Mouse (Mus musculus) gastrocnemius, postnatal 10 days (tissue): Measurements from ENCODE around the gene Hmga1. TPM values are rescaled to one million over a fixed set of nuclear protein-coding genes. Genes with fewer than 3 reads are reported as not detected.

Source experiments
- DNase-seq: peaks from one replicate; pipeline ENCODE4 v3.0.0; 2021; ENCODE audit warnings: mixed read lengths
- long read RNA-seq, 2 experiments: library from polyadenylated mRNA; stranded (forward); transcript quantifications; one replicate each; pipeline ENCODE4 v2.0.0; 2021
- total RNA-seq, 2 experiments: library from RNA; stranded (reverse); gene quantifications; 2 replicates each; pipeline ENCODE4 v1.2.3; 2021

Hmga1 gene
- total RNA-seq, result 10 to 100 TPM; 24.9 to 27.0 TPM
- long read RNA-seq, experiment 1, transcript Hmga1-213 (5 exons, 2,001 nt), result major isoform, 12 of 34 reads
- long read RNA-seq, experiment 1, transcript Hmga1-216 (5 exons, 1,681 nt), result minor isoform, 6 of 34 reads
- long read RNA-seq, experiment 1, partial matches to known transcripts, result 0 of 34 reads
- long read RNA-seq, experiment 1, other reads (novel, unspliced or antisense), result 3 of 34 reads
- long read RNA-seq, experiment 2, transcript Hmga1-213 (5 exons, 2,001 nt), result minor isoform, 6 of 32 reads
- long read RNA-seq, experiment 2, transcript Hmga1-216 (5 exons, 1,681 nt), result major isoform, 15 of 32 reads
- long read RNA-seq, experiment 2, partial matches to known transcripts, result 1 of 32 reads
- long read RNA-seq, experiment 2, other reads (novel, unspliced or antisense), result 0 of 32 reads

DNA sequence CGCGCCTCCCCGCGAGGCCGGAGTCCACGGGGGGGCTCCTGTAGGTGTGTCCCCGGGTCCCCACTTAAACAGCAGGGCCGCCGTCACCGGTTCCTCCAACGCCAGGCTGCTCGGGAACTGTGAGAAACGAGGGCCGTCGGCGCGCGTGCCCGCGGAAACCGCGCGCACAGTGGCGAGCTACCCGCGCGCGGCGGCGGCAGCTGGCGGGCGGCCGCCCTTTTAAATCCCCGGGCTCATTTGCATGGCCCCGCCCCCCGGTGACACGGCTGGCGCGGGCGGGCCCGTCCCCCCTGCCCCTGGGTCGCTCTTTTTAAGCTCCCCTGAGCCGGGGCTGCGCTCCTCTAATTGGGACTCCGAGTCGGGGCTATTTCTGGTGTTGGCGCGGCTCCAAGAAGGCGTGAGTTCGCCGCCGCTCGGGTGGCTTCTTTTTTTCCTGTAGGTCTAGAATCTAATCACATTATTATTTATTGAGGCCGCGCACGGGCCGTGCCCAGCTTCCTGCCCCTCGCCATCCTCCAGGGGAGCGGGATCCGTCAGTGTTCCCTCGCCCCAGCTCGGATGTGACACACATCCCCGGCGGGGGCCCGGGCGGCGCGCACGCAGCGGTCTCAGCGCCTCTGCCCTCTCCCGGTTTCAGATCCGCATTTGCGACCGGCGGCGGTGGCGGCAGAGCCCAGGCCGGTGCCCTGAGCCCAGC is at the start of gene Hmga1:
Hmga1 (plus strand) TSS at position 183 of the 697 bp plus-strand sequence.
- DNase-seq, result peak; percentile 84

DNA sequence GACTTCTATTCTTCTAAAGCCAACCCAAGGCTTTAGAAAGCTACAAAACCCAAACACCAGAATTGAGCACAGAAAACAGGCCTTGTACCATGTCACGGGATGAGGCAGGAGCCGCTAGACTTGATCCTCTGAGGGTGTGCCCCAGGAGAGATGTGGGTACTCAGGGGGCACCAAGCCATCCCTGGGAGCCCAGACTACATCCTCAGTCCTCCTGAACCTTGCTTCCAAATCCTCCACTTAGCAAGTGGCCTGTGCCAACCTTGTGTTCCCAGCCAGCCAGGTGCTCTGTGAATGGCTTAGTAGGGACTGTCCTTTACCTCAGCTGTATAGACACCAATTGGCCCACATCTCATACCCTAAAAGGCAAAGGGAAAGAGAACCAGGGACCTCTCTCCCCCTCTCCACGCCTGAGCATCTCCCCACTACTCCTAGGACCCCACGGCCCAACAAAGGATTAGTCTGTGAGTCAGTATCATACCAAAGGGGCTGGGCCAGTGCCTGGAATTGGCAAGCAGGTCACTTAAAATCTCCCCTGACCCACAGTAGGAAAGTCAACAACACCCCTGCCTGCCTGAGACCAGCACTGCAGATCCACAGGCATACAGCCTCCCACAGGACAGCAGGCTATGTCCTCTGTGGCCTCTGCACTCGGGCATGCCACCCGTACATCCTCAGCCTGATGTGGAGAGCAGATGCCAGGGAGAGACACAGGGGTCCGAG is 49.3 kb upstream of the Hmga1 start:
- no peak for DNase-seq

DNA sequence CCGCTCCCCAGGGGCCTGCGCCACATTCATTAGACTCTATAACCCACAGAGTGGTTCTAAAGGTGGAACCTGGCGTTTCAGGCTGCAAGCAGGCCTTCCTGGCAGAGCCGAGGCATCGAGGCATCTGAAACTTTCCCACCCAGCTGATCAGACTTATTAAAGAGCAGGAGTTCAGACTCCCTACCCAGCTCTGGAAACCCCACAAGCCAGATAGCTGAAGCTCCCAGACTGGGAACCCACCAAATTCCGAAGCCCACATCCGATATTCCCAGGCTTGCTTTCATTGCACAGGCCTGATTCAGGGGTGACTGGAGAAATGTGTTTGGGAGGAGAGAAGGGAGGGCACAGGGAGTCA is 48.7 kb upstream of the Hmga1 start:
- DNase-seq, result no peak

- DNase-seq, result no peak
Observed at GRCm38 (mm10) chr17:27508002-27508401, 48.3 kb upstream of the Hmga1 start.

- no peak for DNase-seq
Observed at GRCm38 (mm10) chr17:27508513-27508912, 47.8 kb upstream of the Hmga1 start.

DNA sequence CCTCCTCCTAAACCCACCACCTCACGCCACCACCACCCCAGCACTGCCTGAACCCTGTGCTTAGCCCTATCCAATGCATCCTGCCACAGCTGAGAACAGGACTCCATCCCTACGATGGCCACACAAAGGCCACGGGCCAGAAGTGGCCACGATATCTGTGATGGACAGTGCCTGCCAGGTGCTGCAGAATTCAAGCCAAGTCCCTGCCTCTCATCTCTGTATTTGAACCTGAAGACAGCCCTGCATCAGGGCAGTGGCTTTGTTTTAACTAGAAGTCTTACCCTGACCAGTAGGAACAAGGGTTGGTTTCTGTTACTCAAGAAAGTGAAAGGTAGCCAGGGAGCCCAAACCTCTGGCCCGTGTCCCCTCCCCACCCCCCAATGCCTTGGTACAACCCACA is 47.2 kb upstream of the Hmga1 start:
- DNase-seq, result no peak

GRCm38 (mm10) chr17:27510258-27511124 is 45.8 kb upstream of the Hmga1 start:
- DNase-seq, result no peak

DNA sequence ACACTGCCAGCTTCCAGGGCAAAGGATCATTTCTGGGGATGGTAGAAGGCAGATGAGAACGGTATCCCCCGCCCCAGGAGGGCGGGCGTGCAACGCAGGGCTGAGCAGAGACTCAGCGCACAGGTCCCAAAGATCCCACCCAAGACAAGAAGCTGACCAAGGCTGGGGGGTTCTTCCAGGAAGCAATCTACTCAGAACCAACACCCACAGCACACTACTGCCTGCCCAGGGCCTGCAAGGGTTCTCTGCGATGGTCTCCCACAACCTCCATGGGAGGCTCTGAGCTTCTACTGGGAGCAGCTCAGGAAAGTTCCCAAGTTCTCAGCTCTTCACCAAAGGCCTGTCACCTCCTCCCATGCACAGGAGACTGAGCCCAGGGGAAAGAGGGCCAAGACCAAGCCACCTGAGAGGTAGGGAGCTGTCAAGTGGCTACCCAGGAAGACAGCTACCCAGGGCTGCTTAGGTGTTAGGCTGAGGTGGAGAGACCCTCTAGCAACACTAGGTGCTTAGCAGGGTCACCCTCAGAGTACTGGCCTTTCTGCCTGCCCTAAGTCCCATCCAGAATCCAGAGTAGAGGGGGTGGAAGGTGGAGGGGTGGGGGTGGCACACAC is 45.1 kb upstream of the Hmga1 start:
- no peak for DNase-seq

GRCm38 (mm10) chr17:27511865-27512618 is 44.3 kb upstream of the Hmga1 start:
- no peak for DNase-seq

DNA sequence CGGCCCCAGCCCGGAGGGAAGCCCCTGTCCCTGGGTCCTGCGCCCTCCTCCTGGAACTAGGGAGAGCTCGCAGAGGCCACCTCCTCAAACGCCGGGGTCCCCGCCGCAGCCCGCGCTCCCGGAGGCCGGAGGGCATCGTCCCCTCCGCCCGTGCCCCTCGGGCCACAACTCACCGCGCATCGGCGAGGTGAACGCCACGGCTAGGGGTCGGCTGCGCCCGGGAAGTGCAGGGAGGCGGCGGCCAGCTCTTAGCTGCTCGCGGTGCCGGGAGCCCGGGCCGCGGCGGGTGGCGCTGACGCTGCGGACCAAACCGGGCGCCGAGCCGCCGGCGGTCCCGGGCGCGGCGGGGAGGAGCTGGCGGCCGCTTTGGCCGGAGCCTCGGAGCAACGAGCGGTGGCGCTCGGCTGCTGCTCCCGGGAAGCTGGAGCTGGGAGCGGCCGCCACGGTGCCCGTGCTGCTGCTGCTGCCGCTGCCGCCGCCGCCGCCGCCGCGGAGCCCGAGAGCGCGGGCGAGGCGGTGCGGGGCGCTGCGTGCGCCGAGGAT is 43.6 kb upstream of the Hmga1 start:
- DNase-seq, result no peak

DNA sequence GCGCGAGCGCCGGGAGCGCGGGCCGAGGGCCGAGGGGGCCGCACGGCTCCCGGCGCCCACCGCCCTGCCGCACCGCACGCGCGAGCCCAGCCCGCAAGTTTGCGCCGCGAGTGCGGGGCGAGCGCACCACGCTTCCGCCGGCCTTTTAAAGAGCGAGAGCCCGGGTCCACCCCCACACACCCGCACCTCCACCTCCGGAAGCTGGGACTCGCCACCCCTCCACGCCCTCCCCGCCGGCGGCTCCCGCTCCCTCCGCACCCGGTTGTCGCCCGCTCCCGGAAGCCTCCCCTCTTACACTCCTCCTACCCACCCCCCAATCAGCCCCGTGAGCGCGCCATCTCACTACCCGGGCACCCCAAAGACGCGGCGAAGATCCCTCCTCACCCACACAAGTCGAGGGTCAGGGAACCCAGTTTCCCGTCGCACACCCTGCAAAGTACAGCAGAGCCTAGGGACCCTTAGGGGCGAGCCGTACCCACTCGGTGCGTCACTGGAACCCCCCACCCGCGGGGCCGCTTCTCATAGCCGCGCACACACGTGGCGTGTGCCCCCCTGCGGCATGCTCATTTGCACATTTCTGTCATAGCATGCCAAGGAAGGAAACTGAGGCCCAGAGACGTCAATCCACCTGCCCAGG is 42.9 kb upstream of the Hmga1 start:
- DNase-seq, result no peak

DNA sequence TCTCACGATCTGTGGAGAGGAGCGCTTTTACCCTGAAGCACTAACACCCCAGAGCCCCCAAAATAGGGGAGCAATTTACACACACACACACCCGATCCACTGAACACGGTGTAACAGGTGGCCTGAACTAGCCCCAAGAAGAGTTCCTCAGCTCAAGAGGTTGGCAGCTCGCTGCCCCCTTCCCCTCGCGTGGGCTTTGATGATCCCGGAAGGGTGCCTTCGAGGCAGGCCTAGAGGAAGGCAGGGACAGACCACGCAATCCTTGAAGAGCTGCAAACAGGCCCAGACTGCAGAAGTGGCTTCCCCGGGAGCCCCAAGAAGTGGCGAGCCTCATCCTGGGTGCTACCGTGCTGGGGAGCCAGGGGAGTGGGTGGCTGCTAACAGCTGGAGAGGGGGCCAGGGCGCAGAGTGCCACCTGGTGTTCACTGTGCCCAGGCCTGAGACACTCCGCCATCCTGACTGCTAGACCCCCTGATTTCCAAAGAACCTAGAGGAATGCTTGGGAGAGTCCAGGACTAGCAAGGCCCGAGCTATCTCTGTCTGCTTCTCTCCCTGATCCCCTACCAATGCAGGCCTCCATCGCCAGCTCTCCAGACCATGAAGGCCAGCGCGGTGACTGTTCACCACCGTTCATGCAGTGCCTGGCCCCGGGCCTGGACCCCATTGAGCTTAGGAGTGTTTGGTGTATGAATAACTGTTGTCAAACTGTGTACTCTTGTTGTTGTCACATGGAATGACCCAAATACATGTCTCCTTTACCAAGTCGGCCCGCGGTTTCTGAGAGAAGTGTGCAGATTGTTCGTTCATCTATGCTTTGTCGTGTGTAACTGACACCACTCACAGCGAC is 42.2 kb upstream of the Hmga1 start:
- DNase-seq, result no peak

DNA sequence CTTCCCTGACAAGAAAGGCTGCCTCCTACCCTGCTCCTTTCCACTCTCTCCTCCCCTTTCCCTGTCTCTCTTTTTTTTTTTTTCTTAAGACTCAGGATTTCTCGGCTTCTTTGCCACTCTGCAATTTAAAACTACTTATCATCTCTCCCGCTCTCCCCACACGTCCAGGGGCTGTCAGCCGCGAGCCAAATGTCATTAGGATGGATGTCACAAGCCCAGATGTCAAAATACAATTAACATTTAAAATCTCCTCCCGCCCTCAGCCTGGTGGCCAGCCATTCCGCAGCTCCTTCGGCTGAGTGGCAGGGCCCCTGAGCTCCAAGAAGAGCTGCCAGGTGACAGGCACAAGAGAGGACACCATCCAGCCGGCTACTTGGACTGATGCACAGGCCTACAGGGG is 38.0 kb upstream of the Hmga1 start:
- no peak for DNase-seq

GRCm38 (mm10) chr17:27518700-27519595 is 37.3 kb upstream of the Hmga1 start:
- DNase-seq, result peak; percentile 2

GRCm38 (mm10) chr17:27520557-27520956 is 35.7 kb upstream of the Hmga1 start:
- peak; percentile 70 for DNase-seq

DNA sequence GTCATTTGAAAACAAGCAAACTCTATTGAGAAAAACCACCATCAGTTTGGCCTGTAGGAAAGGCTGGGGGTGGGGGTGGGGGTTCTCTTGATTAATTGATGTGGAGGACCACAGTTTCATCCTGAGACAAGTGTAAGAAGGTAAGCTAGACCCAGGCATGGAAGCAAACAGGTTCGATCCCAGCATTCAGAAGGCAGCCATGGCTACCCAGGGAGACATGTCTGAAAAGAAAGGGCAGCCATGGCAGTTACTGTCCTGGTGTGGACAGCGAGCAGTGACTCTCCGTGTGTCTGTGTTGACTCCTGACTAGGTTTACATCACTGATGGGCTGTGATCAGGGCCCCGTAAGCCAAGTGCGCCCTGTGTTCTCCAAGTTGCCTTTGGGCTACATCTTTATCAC is 35.0 kb upstream of the Hmga1 start, which contains the start of gene Grm4:
Grm4 (minus strand) TSS at position 101 of the 400 bp plus-strand sequence.
- DNase-seq, result no peak

DNA sequence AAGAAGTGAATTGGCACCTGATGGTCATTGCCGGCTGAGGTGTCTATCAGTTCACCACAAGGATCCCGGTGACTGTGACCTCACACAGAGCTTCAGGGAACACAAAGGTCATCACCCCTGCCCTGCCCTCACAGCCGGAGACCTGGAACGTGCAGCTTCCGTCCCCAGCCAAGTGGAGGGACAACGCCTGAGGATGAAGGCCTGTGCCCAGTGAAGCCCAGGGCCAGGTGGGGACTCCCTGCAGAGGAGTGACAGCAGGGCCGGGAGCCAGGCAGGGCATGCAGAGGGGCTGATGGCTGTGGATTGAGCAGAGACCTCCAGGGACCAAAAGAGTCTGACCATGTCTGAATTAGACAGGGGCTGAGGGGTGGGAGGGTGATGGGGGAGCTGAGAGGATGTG is 33.2 kb upstream of the Hmga1 start:
- DNase-seq, result peak; percentile 2

DNA sequence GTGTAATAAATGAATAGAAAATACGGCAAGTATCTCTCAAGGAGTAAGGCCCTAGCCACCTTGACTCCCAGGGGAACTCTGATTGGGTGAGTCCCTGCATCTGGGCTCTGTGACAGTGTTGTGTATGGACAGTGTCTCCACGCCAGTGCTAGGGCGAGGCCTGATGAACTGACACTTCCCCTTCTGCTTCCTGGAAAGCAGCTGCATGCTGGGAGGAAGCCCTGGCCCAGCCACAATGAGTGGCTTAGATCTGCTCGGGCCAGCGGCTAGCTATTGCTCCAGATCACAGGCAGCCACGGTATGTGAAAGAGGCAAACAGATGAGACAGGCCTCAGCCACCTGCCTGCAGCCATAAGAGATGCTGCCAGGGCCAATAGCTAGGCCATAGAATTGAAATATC is 29.1 kb upstream of the Hmga1 start:
- no peak for DNase-seq
